Mouse (Mus musculus) stomach, embryonic 14.5 days (tissue): ENCODE measurements around the gene Ift20. TPM values are rescaled to one million over a fixed set of nuclear protein-coding genes. Genes with fewer than 3 reads are reported as not detected.

Experiments used
- ATAC-seq: fragments of 200-750 bp; cut with Nextera tagmentation; 2 replicates; pipeline ENCODE4 v1.8.0; 2017; ENCODE audit warnings: low read depth, moderate TSS enrichment; ENCODE audit not compliant: insufficient number of reproducible peaks, insufficient read depth, low FRiP score
- H3K27ac ChIP-seq: fragments of 300-500 bp; sonication (generic); 2 replicates; pipeline ENCODE4 v1.5.1; 2014; ENCODE audit warnings: mild to moderate bottlenecking, low read length, moderate library complexity, mixed read lengths
- H3K27me3 ChIP-seq: fragments of 300-500 bp; sonication (generic); 2 replicates; pipeline ENCODE4 v1.6.1; 2014; ENCODE audit warnings: low read length, control low read depth, mixed read lengths; ENCODE audit not compliant: control insufficient read depth, insufficient read depth
- H3K36me3 ChIP-seq: fragments of 300-500 bp; sonication (generic); 2 replicates; pipeline ENCODE4 v1.6.1; 2014; ENCODE audit warnings: mild to moderate bottlenecking, control low read depth, low read length, moderate library complexity, mixed read lengths; ENCODE audit not compliant: control insufficient read depth, insufficient read depth
- H3K4me1 ChIP-seq: fragments of 300-500 bp; sonication (generic); 2 replicates; pipeline ENCODE4 v1.6.1; 2014; ENCODE audit warnings: low read length, control low read depth, mixed read lengths; ENCODE audit not compliant: control insufficient read depth, insufficient read depth
- H3K4me2 ChIP-seq: fragments of 300-500 bp; sonication (generic); replicated peaks from 2 replicates; pipeline ENCODE4 v1.6.1; 2014; ENCODE audit warnings: low read depth, low read length, control low read depth
- H3K4me3 ChIP-seq: fragments of 300-500 bp; sonication (generic); 2 replicates; pipeline ENCODE4 v1.5.1; 2014; ENCODE audit warnings: low read depth, low read length, control low read depth
- H3K9ac ChIP-seq: fragments of 300-500 bp; sonication (generic); replicated peaks from 2 replicates; pipeline ENCODE4 v1.6.1; 2014; ENCODE audit warnings: low read depth, mild to moderate bottlenecking, control low read depth, low read length, moderate library complexity, mixed read lengths
- H3K9me3 ChIP-seq: fragments of 300-500 bp; sonication (generic); 2 replicates; pipeline ENCODE4 v1.6.1; 2016; ENCODE audit warnings: low read depth, low read length, control low read depth; ENCODE audit not compliant: control insufficient read depth
- WGBS: fragments of 180-500 bp; shearing (Covaris S2); extraction: QIAGEN DNeasy Blood & Tissue Kit; methylation state at CpG from one replicate; pipeline ENCODE4 v1.1.7; 2014; 5-methylcytosine and 5-hydroxymethylcytosine counted together
- polyA plus RNA-seq: library from polyadenylated mRNA; unstranded; fragments of >200 nt; fragmentation: Nextera tagmentation; extraction: Ambion mirVana; gene quantifications from 2 replicates; pipeline ENCODE4 v1.2.1, GENCODE M21; 2014

Gene Ift20
- polyA plus RNA-seq, 1 experiment from 2014 or later = 126 TPM

DNA sequence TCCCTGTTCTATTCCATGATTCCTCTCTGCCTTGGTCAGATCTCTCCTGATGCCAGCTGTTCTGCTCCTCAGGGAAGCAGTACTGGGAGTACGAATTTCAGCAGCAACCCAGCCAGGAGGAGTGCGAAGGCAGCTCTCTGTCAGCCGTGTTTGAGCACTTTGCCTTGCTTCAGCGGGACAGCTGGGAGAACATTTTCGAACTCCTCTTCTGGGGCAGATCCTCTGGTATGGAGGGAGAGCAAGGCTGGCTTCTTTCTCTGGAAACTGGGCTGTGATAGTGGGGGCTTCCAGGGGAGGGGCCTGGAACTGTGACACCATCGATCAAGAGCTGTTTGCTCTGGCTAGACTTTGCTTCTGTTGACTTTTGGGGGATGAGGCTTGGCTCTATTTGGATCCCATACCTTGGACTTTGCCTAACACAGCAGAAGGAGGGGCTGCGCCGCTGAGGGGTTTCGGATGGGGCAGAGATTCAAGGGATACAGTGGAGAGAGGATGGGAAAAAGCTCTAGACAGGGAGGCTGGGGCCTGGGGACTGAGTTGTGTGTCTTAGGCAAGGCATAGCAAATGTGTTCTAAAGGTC, 35.4 kb upstream of the Ift20 start:
- WGBS = 54% methylated on average over 9 of the region's 9 CpGs
- no peaks in the 10 kb centered on the region for H3K36me3 ChIP-seq
- H3K4me3 ChIP-seq = no peak overlapping the region
- peaks cover 10% of the 10 kb centered on the region for H3K27me3 ChIP-seq
- H3K4me1 ChIP-seq = no peaks in the 10 kb centered on the region
- no peak overlapping the region for H3K27ac ChIP-seq
- no peak overlapping the region for H3K9ac ChIP-seq
- no peaks in the 10 kb centered on the region for H3K9me3 ChIP-seq
- no peak for ATAC-seq
- no peak overlapping the region for H3K4me2 ChIP-seq

DNA sequence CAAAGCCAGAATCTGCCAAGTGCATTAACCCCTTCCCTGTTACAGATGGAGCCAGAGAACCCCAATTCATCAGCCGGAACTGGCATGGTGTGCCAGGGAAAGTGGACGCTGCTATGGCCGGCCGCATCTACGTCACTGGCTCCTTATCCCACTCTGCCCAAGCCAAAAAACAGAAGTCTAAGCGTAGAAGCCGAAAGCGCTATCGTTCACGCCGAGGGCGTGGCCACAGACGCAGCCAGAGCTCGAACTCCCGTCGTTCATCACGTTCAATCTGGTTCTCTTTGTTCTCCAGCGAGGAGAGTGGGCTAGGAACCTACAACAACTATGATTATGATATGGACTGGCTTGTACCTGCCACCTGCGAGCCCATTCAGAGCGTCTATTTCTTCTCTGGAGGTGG, 34.6 kb upstream of the Ift20 start:
- 76% methylated on average over 20 of the region's 20 CpGs for WGBS
- Histone ChIP-seq H3K4me3 (no peak overlapping the region), H3K4me1 (no peaks in the 10 kb centered on the region), H3K4me2 (no peak overlapping the region), H3K27ac (no peak overlapping the region), H3K36me3 (no peaks in the 10 kb centered on the region), H3K9ac (no peak overlapping the region), H3K27me3 (peaks cover 6% of the 10 kb centered on the region), H3K9me3 (no peaks in the 10 kb centered on the region)
- ATAC-seq = no peak

DNA sequence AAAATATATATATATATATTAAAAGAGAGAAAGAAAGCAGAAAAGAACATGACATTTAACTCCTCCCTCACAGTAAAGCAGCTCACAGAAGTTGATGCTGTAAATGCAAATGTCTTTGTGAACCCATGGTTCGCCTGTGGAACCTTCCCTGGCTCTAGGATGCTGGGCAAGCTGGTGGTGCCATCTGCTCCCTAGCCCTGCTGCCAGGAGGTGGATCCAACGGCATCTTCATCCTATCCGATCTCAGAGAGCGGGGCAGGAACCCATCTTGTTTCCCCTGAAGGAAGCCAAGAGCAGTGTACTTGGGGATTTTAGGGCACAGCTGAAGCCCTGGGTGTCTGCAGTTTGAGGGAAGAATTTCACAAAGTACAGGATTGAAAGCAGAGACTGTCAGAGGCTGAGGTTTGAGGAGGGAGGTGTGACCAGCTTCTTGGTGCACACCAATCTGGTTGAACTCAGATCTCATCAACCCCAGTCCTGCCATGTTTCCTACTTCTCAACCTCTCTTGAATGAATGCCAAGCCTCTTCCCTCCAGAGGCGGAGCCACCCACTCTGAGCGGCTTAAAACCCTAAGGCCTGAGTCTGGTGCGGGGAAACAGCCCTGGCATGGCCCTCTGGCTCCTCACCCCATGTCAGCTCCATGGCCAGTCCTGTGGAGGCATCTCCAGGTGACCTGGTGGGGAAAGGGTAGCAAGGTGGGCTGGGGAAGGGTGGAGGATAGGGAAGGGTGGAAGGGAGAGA, 33.1 kb upstream of the Ift20 start, which contains the start of gene Sebox:
TSS of gene Sebox (plus strand) at position 539 of the 742 bp plus-strand sequence.
- 68% methylated on average over 7 of the region's 7 CpGs for whole genome bisulfite sequencing
- Histone ChIP-seq H3K9me3 (no peaks in the 10 kb centered on the region), H3K27me3 (peaks cover 6% of the 10 kb centered on the region), H3K4me2 (no peak within 1 kb of the TSS), H3K27ac (no peak within 1 kb of the TSS), H3K4me1 (no peaks in the 10 kb centered on the region), H3K36me3 (peaks cover 11% of the 10 kb centered on the region), H3K4me3 (no peak within 1 kb of the TSS), H3K9ac (no peak within 1 kb of the TSS)
- ATAC-seq = no peak

DNA sequence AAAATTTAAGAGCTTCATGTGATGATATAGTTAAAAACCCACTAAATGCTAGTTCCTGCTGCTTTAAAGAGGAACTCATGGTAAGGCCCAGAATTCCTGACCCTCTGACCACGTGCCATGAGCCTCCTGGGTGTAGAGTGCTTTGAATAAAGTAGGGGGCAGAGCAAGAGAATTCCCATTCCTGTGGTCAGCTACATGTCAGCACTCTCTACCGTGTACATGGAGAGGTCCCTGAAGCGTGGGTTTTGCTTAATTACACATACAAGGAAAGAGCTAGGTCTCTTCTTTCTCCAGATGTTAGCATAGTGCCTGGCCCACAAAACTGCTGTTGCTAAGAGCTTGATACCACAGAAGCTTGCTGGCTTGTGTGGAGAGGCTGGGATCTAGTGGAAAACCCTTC, 30.7 kb upstream of the Ift20 start:
- Histone ChIP-seq H3K36me3 (peaks cover 16% of the 10 kb centered on the region), H3K9me3 (no peaks in the 10 kb centered on the region), H3K9ac (no peak overlapping the region), H3K27ac (no peak overlapping the region), H3K27me3 (no peaks in the 10 kb centered on the region), H3K4me3 (no peak overlapping the region), H3K4me1 (no peaks in the 10 kb centered on the region), H3K4me2 (no peak overlapping the region)
- no peak for ATAC-seq
- 71% methylated on average over 3 of the region's 3 CpGs for WGBS

DNA sequence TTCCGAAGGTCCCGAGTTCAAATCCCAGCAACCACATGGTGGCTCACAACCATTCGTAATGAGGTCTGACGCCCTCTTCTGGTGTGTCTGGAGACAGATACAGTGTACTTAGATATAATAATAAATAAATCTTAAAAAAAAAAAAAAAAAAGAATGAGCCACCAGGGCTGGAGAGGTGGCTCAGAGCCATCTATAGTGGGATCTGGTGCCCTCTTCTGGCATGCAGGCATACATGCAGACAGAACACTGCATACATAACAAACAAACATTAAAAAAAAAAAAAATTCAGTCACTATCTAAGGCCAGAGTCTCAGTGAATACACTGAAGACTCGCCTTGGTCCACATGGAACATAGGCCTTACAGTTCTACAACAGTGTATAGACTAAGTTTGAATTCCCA, 27.0 kb upstream of the Ift20 start:
- no peak overlapping the region for H3K4me2 ChIP-seq
- 77% methylated on average over 5 of the region's 5 CpGs for WGBS
- peaks cover 11% of the 10 kb centered on the region; the same call in 1 of the 2 replicates for H3K4me1 ChIP-seq
- peaks cover 16% of the 10 kb centered on the region for H3K36me3 ChIP-seq
- no peaks in the 10 kb centered on the region for H3K27me3 ChIP-seq
- ATAC-seq = no peak
- no peak overlapping the region for H3K4me3 ChIP-seq
- no peak overlapping the region for H3K27ac ChIP-seq
- H3K9ac ChIP-seq = no peak overlapping the region
- H3K9me3 ChIP-seq = no peaks in the 10 kb centered on the region

DNA sequence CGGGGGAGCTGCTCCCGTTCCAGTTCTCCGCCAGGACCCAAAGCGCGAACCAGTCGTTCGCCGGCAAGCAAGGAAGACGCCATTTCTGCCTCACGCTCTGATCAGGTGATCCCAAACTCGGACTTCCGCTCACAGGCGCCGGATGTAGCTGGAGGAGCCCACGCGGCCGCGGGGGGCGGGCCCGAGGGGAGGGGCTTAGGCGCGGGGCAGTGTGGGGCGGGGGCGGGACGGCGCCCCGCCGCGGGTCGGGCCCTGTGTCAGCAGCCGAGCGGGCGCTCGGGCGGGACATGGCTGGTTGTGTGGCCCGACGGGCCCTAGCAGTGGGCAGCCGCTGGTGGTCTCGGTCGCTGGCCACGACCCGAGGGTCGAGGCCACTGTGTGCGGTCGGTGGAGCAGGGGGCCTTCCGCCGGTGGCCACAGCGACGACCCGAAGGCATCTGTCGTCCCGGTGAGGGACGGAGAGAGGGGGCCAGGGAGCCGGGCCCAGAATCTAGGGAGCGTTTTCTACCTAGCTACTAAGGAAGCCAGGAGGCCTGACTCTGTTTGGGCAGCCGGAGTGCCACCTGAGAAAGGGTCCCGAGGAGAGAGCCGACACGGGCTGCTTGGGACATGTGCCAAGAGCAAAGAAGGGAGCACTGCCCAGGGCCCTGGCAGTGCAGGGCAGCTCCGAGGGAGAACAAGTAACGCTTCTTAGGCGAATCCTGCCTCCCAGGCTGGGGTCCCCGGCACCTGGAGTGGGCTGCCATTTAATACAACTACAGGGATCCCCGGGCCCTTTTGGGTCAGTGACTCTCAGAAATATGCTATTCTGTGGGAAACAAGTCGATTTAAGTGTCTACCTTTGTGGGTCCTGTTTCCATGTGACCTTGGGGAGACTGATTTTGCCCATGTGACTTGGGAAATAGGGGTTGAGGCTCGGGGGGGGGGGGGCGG, 23.9 kb upstream of the Ift20 start, which contains the start of the genes Tmem199 and Poldip2:
TSS of gene Tmem199 (minus strand) at position 148 of the 933 bp plus-strand sequence.
TSS of gene Poldip2 (plus strand) at position 169 of the 933 bp plus-strand sequence.
- peak; percentile 96 for ATAC-seq
- H3K9ac ChIP-seq = peak within 1 kb of the TSS; percentile 95
- H3K4me3 ChIP-seq = peak within 1 kb of the TSS; percentile 94
- H3K4me1 ChIP-seq = peaks cover 11% of the 10 kb centered on the region; the same call in 1 of the 2 replicates
- no peaks in the 10 kb centered on the region for H3K27me3 ChIP-seq
- peak within 1 kb of the TSS; percentile 84; the same call in 1 of the 2 replicates for H3K27ac ChIP-seq
- under 1% methylated on average over 61 of the region's 67 CpGs for WGBS
- no peaks in the 10 kb centered on the region for H3K9me3 ChIP-seq
- H3K4me2 ChIP-seq = peak within 1 kb of the TSS; percentile 91
- peaks cover 29% of the 10 kb centered on the region for H3K36me3 ChIP-seq

DNA sequence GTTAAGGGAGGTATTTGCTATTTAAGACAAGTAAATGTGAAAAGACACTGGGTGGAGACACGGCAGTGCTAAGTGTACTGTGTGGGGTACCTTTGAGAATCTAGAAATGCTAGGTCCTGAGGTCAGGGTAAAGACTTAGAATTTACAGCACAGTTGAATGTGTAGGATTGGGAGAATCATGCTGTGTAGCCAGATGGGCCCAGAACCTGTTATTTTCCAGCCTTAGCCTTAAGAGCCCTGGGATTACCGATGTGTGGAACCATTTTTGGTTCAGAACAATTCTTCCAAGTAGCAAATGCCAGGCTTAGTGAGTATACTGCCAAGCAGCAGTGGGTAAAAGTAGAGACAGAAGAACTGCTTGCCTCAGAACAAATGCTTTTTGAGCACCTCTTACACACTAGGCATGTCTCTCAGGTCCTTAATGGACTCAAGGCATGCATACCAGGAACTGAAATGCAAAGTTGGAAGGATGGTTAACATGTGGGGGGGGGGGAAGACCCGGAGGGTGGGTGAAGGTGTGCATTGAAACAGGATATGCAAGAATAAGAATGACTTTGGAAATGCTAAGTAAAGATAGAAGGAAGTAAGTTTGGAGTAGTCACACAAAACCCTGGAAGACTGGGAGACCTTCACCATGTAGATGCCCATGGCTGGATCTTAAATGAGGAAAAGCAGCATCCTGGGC, 22.9 kb upstream of the Ift20 start:
- Histone ChIP-seq H3K27me3 (no peaks in the 10 kb centered on the region), H3K9me3 (no peaks in the 10 kb centered on the region), H3K4me2 (peak overlapping the region; percentile 91), H3K36me3 (peaks cover 29% of the 10 kb centered on the region), H3K4me3 (peak overlapping the region; percentile 94), H3K9ac (peak overlapping the region; percentile 95; the same call in 1 of the 2 replicates), H3K27ac (no peak overlapping the region), H3K4me1 (peaks cover 11% of the 10 kb centered on the region; the same call in 1 of the 2 replicates)
- ATAC-seq = no peak
- 74% methylated on average over 3 of the region's 3 CpGs for WGBS
